Mouse (Mus musculus) kidney, embryonic 15.5 days (tissue): ENCODE data around the gene Npw. TPM values are rescaled to one million over a fixed set of nuclear protein-coding genes. Genes with fewer than 3 reads are reported as not detected.

ENCODE experiments used
- ATAC-seq: fragments of 200-750 bp; cut with Nextera tagmentation; replicated peaks from 2 replicates; pipeline ENCODE4 v1.8.0; 2017; ENCODE audit warnings: moderate TSS enrichment; ENCODE audit not compliant: low FRiP score
- H3K27ac ChIP-seq: fragments of 300-500 bp; sonication (generic); 2 replicates; pipeline ENCODE4 v1.5.1; 2015; ENCODE audit warnings: mild to moderate bottlenecking, inconsistent platforms
- H3K27me3 ChIP-seq: fragments of 300-500 bp; sonication (generic); 2 replicates; pipeline ENCODE4 v1.6.1; 2015; ENCODE audit warnings: inconsistent platforms
- H3K36me3 ChIP-seq: fragments of 300-500 bp; sonication (generic); 2 replicates; pipeline ENCODE4 v1.6.1; 2015; ENCODE audit warnings: inconsistent platforms
- H3K4me1 ChIP-seq: fragments of 300-500 bp; sonication (generic); 2 replicates; pipeline ENCODE4 v1.6.1; 2015; ENCODE audit warnings: inconsistent platforms
- H3K4me2 ChIP-seq: fragments of 300-500 bp; sonication (generic); 2 replicates; pipeline ENCODE4 v1.6.1; 2015; ENCODE audit warnings: moderate library complexity, mild to moderate bottlenecking, inconsistent platforms
- H3K4me3 ChIP-seq: fragments of 300-500 bp; sonication (generic); replicated peaks from 2 replicates; pipeline ENCODE4 v1.5.1; 2015; ENCODE audit warnings: mild to moderate bottlenecking, inconsistent platforms
- H3K9ac ChIP-seq: fragments of 300-500 bp; sonication (generic); 2 replicates; pipeline ENCODE4 v1.6.1; 2015; ENCODE audit warnings: mild to moderate bottlenecking, inconsistent platforms
- H3K9me3 ChIP-seq: fragments of 300-500 bp; sonication (generic); replicated peaks from 2 replicates; pipeline ENCODE4 v1.6.1; 2016; ENCODE audit warnings: inconsistent platforms
- WGBS: fragments of 180-500 bp; shearing (Covaris S2); methylation state at CpG from one replicate; pipeline ENCODE4 v1.1.7; 2015; ENCODE audit warnings: mixed read lengths; 5-methylcytosine and 5-hydroxymethylcytosine counted together
- polyA plus RNA-seq: library from polyadenylated mRNA; unstranded; fragments of >200 nt; fragmentation: Nextera tagmentation; extraction: Ambion mirVana; gene quantifications from 2 replicates; pipeline ENCODE4 v1.2.1, GENCODE M21; 2015

Gene Npw
- 0.35 and 0.43 TPM in 2 replicates for polyA plus RNA-seq

GRCm38 (mm10) chr17:24658017-24658758 lies at the start of gene Npw:
Gene Npw (minus strand): TSS chr17:24658457.
- H3K27ac ChIP-seq: no peak within 1 kb of the TSS
- peak within 1 kb of the TSS; percentile 89 for H3K4me2 ChIP-seq
- ATAC-seq: peak; percentile 60; the same call in 1 of the 2 replicates
- H3K4me3 ChIP-seq: peak within 1 kb of the TSS; percentile 46
- 2% methylated on average over 47 of the region's 47 CpGs for WGBS
- H3K9ac ChIP-seq: peak within 1 kb of the TSS; percentile 42
- no peaks in the 10 kb centered on the region for H3K9me3 ChIP-seq
- H3K27me3 ChIP-seq: peaks cover 49% of the 10 kb centered on the region
- H3K36me3 ChIP-seq: no peaks in the 10 kb centered on the region
- peaks cover 19% of the 10 kb centered on the region for H3K4me1 ChIP-seq

GRCm38 (mm10) chr17:24707801-24708425 lies 49.7 kb upstream of the Npw start:
- Histone ChIP-seq H3K27me3 (no peaks in the 10 kb centered on the region), H3K9ac (peak overlapping the region; percentile 78), H3K36me3 (peaks cover 27% of the 10 kb centered on the region), H3K27ac (peak overlapping the region; percentile 93), H3K4me1 (peaks cover 21% of the 10 kb centered on the region), H3K4me2 (peak overlapping the region; percentile 81), H3K4me3 (peak overlapping the region; percentile 92), H3K9me3 (no peaks in the 10 kb centered on the region)
- ATAC-seq: peak; percentile 40; the same call in 1 of the 2 replicates
- WGBS: 4% methylated on average over 24 of the region's 24 CpGs

- H3K9ac ChIP-seq: peak within 1 kb of the TSS; percentile 78
- peak; percentile 76 for ATAC-seq
- 4% methylated on average over 32 of the region's 32 CpGs for WGBS
- peak within 1 kb of the TSS; percentile 93 for H3K27ac ChIP-seq
- H3K9me3 ChIP-seq: no peaks in the 10 kb centered on the region
- no peaks in the 10 kb centered on the region for H3K27me3 ChIP-seq
- peaks cover 21% of the 10 kb centered on the region for H3K4me1 ChIP-seq
- peak within 1 kb of the TSS; percentile 81 for H3K4me2 ChIP-seq
- H3K4me3 ChIP-seq: peak within 1 kb of the TSS; percentile 92
- H3K36me3 ChIP-seq: peaks cover 35% of the 10 kb centered on the region
Measured at GRCm38 (mm10) chr17:24706982-24707800, 48.9 kb upstream of the Npw start, which contains the start of gene Tbl3. Gene Tbl3 (minus strand): TSS chr17:24707660.

- H3K4me3 ChIP-seq: peak overlapping the region; percentile 92; the same call in 1 of the 2 replicates
- no peaks in the 10 kb centered on the region for H3K27me3 ChIP-seq
- H3K4me1 ChIP-seq: peaks cover 21% of the 10 kb centered on the region
- H3K36me3 ChIP-seq: peaks cover 48% of the 10 kb centered on the region
- no peak overlapping the region for H3K4me2 ChIP-seq
- H3K27ac ChIP-seq: no peak overlapping the region
- H3K9ac ChIP-seq: no peak overlapping the region
- no peak for ATAC-seq
- no peaks in the 10 kb centered on the region for H3K9me3 ChIP-seq
- WGBS: 91% methylated on average over 3 of the region's 3 CpGs
Measured at GRCm38 (mm10) chr17:24705821-24706220, 47.6 kb upstream of the Npw start.

- Histone ChIP-seq H3K36me3 (peaks cover 67% of the 10 kb centered on the region), H3K27me3 (no peaks in the 10 kb centered on the region), H3K4me1 (peaks cover 30% of the 10 kb centered on the region), H3K27ac (no peak overlapping the region), H3K4me3 (no peak overlapping the region), H3K4me2 (no peak overlapping the region), H3K9me3 (no peaks in the 10 kb centered on the region), H3K9ac (no peak overlapping the region)
- no peak for ATAC-seq
- WGBS: 87% methylated on average over 9 of the region's 9 CpGs
Measured at GRCm38 (mm10) chr17:24701251-24701650, 43.0 kb upstream of the Npw start.

- no peaks in the 10 kb centered on the region for H3K9me3 ChIP-seq
- no peak overlapping the region for H3K27ac ChIP-seq
- ATAC-seq: no peak
- peaks cover 35% of the 10 kb centered on the region for H3K4me1 ChIP-seq
- no peaks in the 10 kb centered on the region for H3K27me3 ChIP-seq
- H3K9ac ChIP-seq: no peak overlapping the region
- H3K36me3 ChIP-seq: peaks cover 53% of the 10 kb centered on the region
- H3K4me3 ChIP-seq: no peak overlapping the region
- no peak overlapping the region for H3K4me2 ChIP-seq
- 83% methylated on average over 2 of the region's 2 CpGs for WGBS
Measured at GRCm38 (mm10) chr17:24699473-24699872, 41.2 kb upstream of the Npw start.

GRCm38 (mm10) chr17:24698715-24699114 lies 40.5 kb upstream of the Npw start:
- Histone ChIP-seq H3K9me3 (no peaks in the 10 kb centered on the region), H3K4me3 (no peak overlapping the region), H3K36me3 (peaks cover 49% of the 10 kb centered on the region), H3K9ac (no peak overlapping the region), H3K4me1 (peaks cover 39% of the 10 kb centered on the region), H3K27ac (no peak overlapping the region), H3K4me2 (no peak overlapping the region), H3K27me3 (no peaks in the 10 kb centered on the region)
- 69% methylated on average over 9 of the region's 9 CpGs for WGBS
- ATAC-seq: no peak

GRCm38 (mm10) chr17:24697985-24698384 lies 39.7 kb upstream of the Npw start:
- H3K9me3 ChIP-seq: no peaks in the 10 kb centered on the region
- H3K4me1 ChIP-seq: peaks cover 39% of the 10 kb centered on the region
- H3K4me3 ChIP-seq: no peak overlapping the region
- no peak overlapping the region for H3K9ac ChIP-seq
- H3K27ac ChIP-seq: no peak overlapping the region
- H3K27me3 ChIP-seq: no peaks in the 10 kb centered on the region
- no peak overlapping the region for H3K4me2 ChIP-seq
- H3K36me3 ChIP-seq: peaks cover 47% of the 10 kb centered on the region
- no peak for ATAC-seq
- WGBS: 21% methylated on average over 5 of the region's 5 CpGs

GRCm38 (mm10) chr17:24696011-24696697 lies 37.9 kb upstream of the Npw start, which contains the start of the genes Gfer and Noxo1:
Gene Gfer (minus strand): TSS chr17:24696156.
Gene Noxo1 (plus strand): TSS chr17:24696234.
- under 1% methylated on average over 76 of the region's 76 CpGs for WGBS
- peaks cover 39% of the 10 kb centered on the region for H3K4me1 ChIP-seq
- ATAC-seq: peak; percentile 94

GRCm38 (mm10) chr17:24695326-24696010 lies 37.2 kb upstream of the Npw start:
- Histone ChIP-seq H3K27me3 (peaks cover 15% of the 10 kb centered on the region), H3K27ac (peak overlapping the region; percentile 91), H3K9ac (peak overlapping the region; percentile 86), H3K36me3 (peaks cover 34% of the 10 kb centered on the region), H3K4me3 (peak overlapping the region; percentile 85), H3K4me1 (peaks cover 39% of the 10 kb centered on the region), H3K4me2 (peak overlapping the region; percentile 91), H3K9me3 (no peaks in the 10 kb centered on the region)
- ATAC-seq: no peak; the same call in 1 of the 2 replicates
- WGBS: 4% methylated on average over 51 of the region's 51 CpGs

More at GRCm38 (mm10) chr17:24696011-24696697, 37.9 kb upstream of the Npw start, which contains the start of the genes Gfer and Noxo1:
- Histone ChIP-seq H3K4me3 (peak within 1 kb of the TSS; percentile 85), H3K36me3 (peaks cover 40% of the 10 kb centered on the region), H3K27ac (peak within 1 kb of the TSS; percentile 91), H3K27me3 (peaks cover 8% of the 10 kb centered on the region), H3K9ac (peak within 1 kb of the TSS; percentile 86), H3K9me3 (no peaks in the 10 kb centered on the region), H3K4me2 (peak within 1 kb of the TSS; percentile 91)

- H3K4me3 ChIP-seq: no peak overlapping the region
- no peak overlapping the region for H3K9ac ChIP-seq
- H3K36me3 ChIP-seq: peaks cover 19% of the 10 kb centered on the region
- no peak for ATAC-seq
- no peak overlapping the region for H3K4me2 ChIP-seq
- H3K4me1 ChIP-seq: peaks cover 42% of the 10 kb centered on the region
- no peaks in the 10 kb centered on the region for H3K9me3 ChIP-seq
- no peak overlapping the region for H3K27ac ChIP-seq
- WGBS: 88% methylated on average over 5 of the region's 5 CpGs
- peaks cover 46% of the 10 kb centered on the region for H3K27me3 ChIP-seq
Measured at GRCm38 (mm10) chr17:24692385-24692784, 34.1 kb upstream of the Npw start.
